Mouse (Mus musculus): ENCODE data around the gene Pgm5. TPM values are rescaled to one million over a fixed set of nuclear protein-coding genes. Genes with fewer than 3 reads are reported as not detected.

Gene Pgm5
- polyA plus RNA-seq, 1 experiment from 2014 or later: 10.9 TPM

DNA sequence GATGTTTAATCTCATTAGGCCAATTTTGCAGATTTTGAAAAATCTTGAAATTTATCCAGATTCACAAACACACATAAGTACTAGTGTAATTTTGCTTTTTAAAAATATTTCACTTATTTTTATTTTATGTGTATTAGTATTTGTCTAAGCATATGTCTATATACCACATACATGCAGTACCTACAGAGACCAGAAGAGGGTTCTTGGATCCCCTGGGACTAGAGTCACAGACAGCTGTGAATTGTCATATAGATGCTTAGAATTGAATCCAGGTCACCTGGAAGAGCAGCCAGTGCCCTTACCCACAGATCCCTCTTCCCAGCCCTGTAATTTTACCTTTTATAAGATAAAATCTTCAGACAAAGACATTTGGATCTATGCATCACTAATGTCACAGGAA, 161.7 kb downstream of the Pgm5 start:
- Histone ChIP-seq H3K9me3 (no peaks in the 10 kb centered on the region), H3K4me2 (no peak overlapping the region), H3K4me1 (0 out of 2 replicates have a peak, but pooled peaks cover 6% of the 10 kb centered on the region), H3K4me3 (replicated peaks) (no peak overlapping the region), H3K27me3 (replicated peaks) (no peaks in the 10 kb centered on the region), H3K9ac (no peak overlapping the region), H3K36me3 (no peaks in the 10 kb centered on the region), H3K27ac (no peak overlapping the region)
- no peak for ATAC-seq (ENCODE audit: insufficient read depth, low FRiP score, low read depth)

DNA sequence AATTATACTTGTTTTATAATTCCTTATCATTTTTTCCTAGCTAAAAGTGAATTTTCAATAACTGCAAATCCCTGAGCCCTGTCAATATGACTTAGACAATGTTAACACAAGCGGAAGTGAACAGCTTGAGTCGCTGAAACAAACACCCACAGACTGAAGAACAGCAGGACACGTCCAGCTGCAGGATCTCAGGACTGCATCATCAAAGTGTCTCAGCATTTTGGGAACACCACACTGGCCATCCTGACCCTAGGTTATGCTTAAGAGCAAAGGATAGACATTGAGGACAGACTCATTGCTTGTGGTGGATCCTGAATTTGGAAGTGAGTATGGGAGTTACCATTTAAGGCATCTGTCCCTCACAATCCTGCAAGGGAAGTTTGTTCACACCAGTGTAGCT, 162.5 kb downstream of the Pgm5 start:
- 47% methylated on average over 3 of the region's 3 CpGs for WGBS
- 0 out of 2 replicates have a peak, but pooled peaks cover 6% of the 10 kb centered on the region for H3K4me1 ChIP-seq
- H3K4me3 ChIP-seq (replicated peaks): no peak overlapping the region
- H3K9me3 ChIP-seq: no peaks in the 10 kb centered on the region
- no peak for ATAC-seq (ENCODE audit: insufficient read depth, low FRiP score, low read depth)
- H3K27ac ChIP-seq: no peak overlapping the region
- no peak overlapping the region for H3K9ac ChIP-seq
- no peak overlapping the region for H3K4me2 ChIP-seq
- H3K27me3 ChIP-seq (replicated peaks): no peaks in the 10 kb centered on the region
- H3K36me3 ChIP-seq: no peaks in the 10 kb centered on the region

DNA sequence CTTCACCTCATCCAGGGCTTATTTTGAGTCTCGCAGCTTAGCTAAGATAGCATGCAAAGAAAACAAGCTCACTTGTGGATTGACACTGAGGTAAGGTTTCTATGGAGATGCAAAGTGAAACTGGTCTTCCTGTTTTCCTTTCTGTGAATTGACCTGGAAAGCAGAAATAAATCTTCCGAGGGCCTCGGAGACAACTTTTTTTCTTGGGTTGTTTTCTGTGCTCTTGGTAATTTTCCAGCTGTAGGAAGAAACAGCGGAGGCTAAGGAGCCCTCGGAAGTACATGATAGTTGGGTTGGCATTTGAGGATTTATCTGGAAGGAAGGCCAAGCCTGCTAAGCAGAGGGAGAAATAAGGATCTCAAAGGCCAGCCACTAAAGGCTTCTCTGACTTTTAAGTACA, 163.0 kb downstream of the Pgm5 start:
- Histone ChIP-seq H3K36me3 (no peaks in the 10 kb centered on the region), H3K4me3 (replicated peaks) (no peak overlapping the region), H3K4me2 (no peak overlapping the region), H3K9me3 (no peaks in the 10 kb centered on the region), H3K9ac (no peak overlapping the region), H3K27me3 (replicated peaks) (no peaks in the 10 kb centered on the region), H3K27ac (no peak overlapping the region), H3K4me1 (0 out of 2 replicates have a peak, but pooled peaks cover 6% of the 10 kb centered on the region)
- no peak for ATAC-seq (ENCODE audit: insufficient read depth, low FRiP score, low read depth)
- 48% methylated on average over 5 of the region's 5 CpGs for WGBS

DNA sequence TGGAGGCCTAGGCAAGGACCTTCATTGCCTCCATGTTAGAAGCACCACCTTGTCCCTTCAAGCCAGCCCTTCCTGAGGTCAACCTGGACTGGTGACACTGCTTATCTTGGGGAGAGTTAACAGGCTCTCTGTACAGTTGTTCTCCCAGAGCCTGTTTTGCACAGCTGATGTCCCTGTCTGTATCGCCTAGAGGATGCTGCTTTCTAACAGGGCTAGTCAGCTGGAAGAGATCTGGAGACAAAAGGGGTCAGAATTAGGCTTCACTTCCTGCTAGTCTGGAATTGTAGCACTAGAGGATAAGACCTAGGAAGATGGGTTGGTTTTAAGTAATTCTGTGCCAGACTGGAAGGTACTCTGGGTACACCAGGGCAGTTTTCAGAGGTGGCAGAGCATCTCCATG, 163.7 kb downstream of the Pgm5 start:
- Histone ChIP-seq H3K27me3 (replicated peaks) (no peaks in the 10 kb centered on the region), H3K4me3 (replicated peaks) (no peak overlapping the region), H3K27ac (no peak overlapping the region), H3K9ac (no peak overlapping the region), H3K9me3 (no peaks in the 10 kb centered on the region), H3K36me3 (no peaks in the 10 kb centered on the region), H3K4me2 (no peak overlapping the region), H3K4me1 (0 out of 2 replicates have a peak, but pooled peaks cover 5% of the 10 kb centered on the region)
- WGBS: 80% methylated on average over 1 of the region's 1 CpGs
- no peak for ATAC-seq (ENCODE audit: insufficient read depth, low FRiP score, low read depth)

DNA sequence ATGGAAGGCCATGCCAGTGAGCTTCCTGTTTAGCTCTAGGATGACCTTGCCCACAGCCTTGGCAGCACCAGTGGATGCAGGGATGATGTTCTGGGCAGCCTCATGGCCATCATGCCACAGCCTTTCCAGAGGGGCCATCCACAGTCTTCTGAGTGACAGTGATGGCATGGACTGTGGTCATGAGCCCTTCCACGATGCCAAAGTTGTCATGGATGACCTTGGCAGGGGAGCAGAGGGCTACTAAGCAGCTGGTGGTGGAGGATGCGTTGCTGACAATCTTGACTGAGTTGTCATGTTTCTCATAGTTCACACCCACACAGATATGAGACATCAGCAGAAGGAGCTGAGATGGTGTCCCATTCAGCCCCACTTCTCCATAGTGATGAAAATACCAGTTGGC, 169.0 kb downstream of the Pgm5 start:
- no peak overlapping the region for H3K27ac ChIP-seq
- H3K4me3 ChIP-seq (replicated peaks): no peak overlapping the region
- no peak overlapping the region for H3K4me2 ChIP-seq
- no peaks in the 10 kb centered on the region for H3K9me3 ChIP-seq
- WGBS: 89% methylated on average over 2 of the region's 2 CpGs
- H3K27me3 ChIP-seq (replicated peaks): no peaks in the 10 kb centered on the region
- no peaks in the 10 kb centered on the region for H3K4me1 ChIP-seq
- H3K36me3 ChIP-seq: no peaks in the 10 kb centered on the region
- H3K9ac ChIP-seq: no peak overlapping the region
- no peak for ATAC-seq (ENCODE audit: insufficient read depth, low FRiP score, low read depth)

DNA sequence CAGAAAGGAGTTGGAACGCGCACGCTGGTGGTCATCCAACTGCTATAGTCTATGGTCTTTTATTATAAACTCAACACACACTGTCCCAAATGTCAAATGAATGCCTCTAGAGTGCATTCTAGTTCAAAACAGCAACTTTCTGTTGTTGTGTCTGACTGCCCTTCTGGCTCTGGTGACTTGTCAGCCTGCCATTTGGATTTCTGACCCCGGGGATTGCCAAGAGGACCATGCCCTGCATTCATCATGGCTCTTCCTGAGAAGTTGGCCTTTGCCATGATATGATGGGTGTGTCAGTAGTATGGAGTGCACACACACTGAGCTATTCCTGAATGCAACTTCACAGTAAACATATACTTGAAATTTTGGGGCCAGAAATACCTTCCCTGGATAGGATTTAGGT, 172.1 kb downstream of the Pgm5 start:
- Histone ChIP-seq H3K9ac (no peak overlapping the region), H3K4me2 (no peak overlapping the region), H3K27me3 (replicated peaks) (no peaks in the 10 kb centered on the region), H3K27ac (no peak overlapping the region), H3K4me1 (no peaks in the 10 kb centered on the region), H3K9me3 (no peaks in the 10 kb centered on the region), H3K4me3 (replicated peaks) (no peak overlapping the region), H3K36me3 (no peaks in the 10 kb centered on the region)
- WGBS: 93% methylated on average over 4 of the region's 4 CpGs
- no peak for ATAC-seq (ENCODE audit: insufficient read depth, low FRiP score, low read depth)

DNA sequence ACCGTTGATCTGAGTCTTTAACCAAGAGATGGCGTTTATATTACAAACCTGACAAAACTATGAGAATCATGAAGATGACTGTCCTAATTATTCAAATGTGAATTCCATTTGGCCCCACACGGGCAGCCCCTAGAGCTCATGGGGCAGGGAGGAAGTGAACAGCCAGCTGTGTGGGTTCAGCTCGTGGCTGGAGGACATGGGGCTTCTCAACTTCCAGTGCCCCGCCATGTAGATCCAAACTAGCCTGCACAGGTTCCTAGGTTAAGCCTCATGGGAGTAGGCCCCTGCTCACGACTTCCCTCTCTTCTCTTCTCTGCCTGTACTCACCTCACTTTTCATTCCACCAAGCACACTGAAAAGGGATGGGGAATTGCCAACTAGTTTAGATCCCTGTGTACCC, 173.3 kb downstream of the Pgm5 start:
- H3K9ac ChIP-seq: no peak overlapping the region
- no peak overlapping the region for H3K27ac ChIP-seq
- no peaks in the 10 kb centered on the region for H3K27me3 ChIP-seq (replicated peaks)
- H3K4me2 ChIP-seq: no peak overlapping the region
- ATAC-seq (ENCODE audit: insufficient read depth, low FRiP score, low read depth): no peak
- H3K4me3 ChIP-seq (replicated peaks): no peak overlapping the region
- H3K4me1 ChIP-seq: 0 out of 2 replicates have a peak, but pooled peaks cover 4% of the 10 kb centered on the region
- H3K36me3 ChIP-seq: no peaks in the 10 kb centered on the region
- H3K9me3 ChIP-seq: no peaks in the 10 kb centered on the region
- 70% methylated on average over 6 of the region's 6 CpGs for WGBS

DNA sequence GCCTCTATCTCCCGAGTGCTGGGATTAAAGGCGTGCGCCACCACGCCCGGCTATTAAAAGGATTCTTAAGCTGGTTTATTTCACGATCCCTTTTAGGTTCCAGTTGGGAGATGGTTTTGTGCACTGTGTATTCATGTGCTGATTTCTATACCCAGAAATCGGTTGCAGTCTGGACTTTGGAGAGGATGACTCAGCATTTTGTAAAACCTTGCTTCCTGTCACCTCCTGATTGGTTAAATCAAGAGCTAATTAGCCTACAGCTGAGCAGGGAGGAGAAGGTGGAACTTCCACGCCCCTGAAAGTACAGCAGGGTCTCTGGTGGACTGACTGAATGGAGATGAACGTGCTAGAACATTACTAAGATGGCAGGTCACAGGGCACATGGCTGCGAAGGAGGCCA, 175.2 kb downstream of the Pgm5 start:
- H3K9me3 ChIP-seq: no peaks in the 10 kb centered on the region
- H3K36me3 ChIP-seq: 0 out of 2 replicates have a peak, but pooled peaks cover 3% of the 10 kb centered on the region
- no peak overlapping the region for H3K4me3 ChIP-seq (replicated peaks)
- no peak overlapping the region for H3K27ac ChIP-seq
- 83% methylated on average over 10 of the region's 10 CpGs for WGBS
- no peak overlapping the region for H3K4me2 ChIP-seq
- H3K9ac ChIP-seq: no peak overlapping the region
- H3K27me3 ChIP-seq (replicated peaks): no peaks in the 10 kb centered on the region
- ATAC-seq (ENCODE audit: insufficient read depth, low FRiP score, low read depth): no peak
- H3K4me1 ChIP-seq: 0 out of 2 replicates have a peak, but pooled peaks cover 4% of the 10 kb centered on the region

DNA sequence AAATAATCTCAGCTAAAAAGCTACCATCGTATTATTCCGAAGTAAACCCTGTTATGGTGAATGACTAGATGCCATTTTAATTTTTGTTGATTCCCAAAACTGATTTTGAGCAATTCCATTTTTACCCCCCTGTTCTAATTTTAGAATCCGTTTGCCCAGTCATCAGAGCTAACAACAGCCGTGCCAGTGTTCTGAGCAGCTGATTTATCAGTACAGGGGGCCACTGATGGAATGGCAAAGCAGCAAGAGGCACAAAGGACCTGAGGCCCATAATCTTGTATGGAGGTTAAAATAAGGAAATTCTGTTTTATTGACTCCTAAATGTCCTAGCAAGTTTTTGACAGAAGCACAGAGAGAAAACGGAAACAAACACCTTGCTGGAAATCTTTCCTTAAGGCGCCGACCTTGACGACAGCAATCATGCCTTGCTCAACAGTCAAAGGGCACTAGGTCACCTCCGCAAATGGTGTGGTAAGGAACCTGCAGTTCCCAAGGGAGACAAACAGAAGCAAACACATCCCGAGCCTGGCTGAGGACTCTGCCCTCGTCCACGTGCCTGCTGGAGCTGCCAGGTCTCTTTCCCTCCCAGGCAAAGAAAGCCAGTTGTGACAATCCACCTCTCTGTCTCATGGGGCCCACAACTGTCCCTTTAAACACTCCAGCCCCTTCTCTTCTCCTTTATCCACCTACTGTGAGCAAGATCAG, 178.5 kb downstream of the Pgm5 start:
- no peak for ATAC-seq (ENCODE audit: insufficient read depth, low FRiP score, low read depth)
- Histone ChIP-seq H3K4me1 (0 out of 2 replicates have a peak, but pooled peaks cover 4% of the 10 kb centered on the region), H3K27me3 (replicated peaks) (no peaks in the 10 kb centered on the region), H3K9me3 (no peaks in the 10 kb centered on the region), H3K4me3 (replicated peaks) (no peak overlapping the region), H3K36me3 (0 out of 2 replicates have a peak, but pooled peaks cover 3% of the 10 kb centered on the region), H3K27ac (no peak overlapping the region), H3K4me2 (no peak overlapping the region), H3K9ac (no peak overlapping the region)
- 56% methylated on average over 12 of the region's 12 CpGs for whole genome bisulfite sequencing

DNA sequence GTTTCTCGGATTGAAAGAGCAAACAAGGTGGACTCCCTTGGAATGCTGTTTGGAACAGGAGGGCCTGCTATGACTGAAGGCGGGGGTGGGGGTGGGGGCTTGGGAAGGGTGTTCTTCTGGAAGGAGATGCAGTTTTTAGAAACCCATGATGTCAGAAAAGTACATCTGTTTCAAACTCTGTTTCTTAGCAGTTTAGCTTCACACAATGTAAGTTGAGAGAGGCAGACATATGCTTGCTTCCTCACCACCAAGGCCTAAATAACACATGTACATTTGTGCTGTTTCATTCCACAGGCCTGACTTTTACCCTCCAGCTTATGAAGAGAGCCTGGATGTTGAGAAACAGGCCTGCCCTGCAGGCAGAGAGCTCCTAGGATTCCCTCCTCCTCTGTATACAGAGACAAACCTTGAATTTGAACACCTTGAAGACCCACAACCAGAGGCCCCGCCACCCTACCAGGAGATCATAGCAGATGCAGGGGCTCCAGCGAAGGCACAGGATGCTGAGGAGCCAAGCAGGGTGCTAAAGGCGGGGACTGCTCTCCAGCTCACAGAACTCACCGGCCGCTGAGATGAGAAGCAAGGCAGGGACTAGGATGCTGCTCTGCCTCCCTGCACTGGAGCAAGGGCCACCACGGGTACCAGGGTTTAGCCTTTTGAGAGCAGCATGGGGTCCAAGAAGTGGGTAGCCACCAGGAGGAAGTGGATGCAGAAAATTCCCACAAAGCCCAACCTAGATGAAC, 184.2 kb downstream of the Pgm5 start:
- Histone ChIP-seq H3K4me3 (replicated peaks) (no peak overlapping the region), H3K9ac (no peak overlapping the region), H3K36me3 (0 out of 2 replicates have a peak, but pooled peaks cover 3% of the 10 kb centered on the region), H3K4me2 (no peak overlapping the region), H3K27ac (no peak overlapping the region), H3K4me1 (no peaks in the 10 kb centered on the region), H3K27me3 (replicated peaks) (no peaks in the 10 kb centered on the region), H3K9me3 (no peaks in the 10 kb centered on the region)
- ATAC-seq (ENCODE audit: insufficient read depth, low FRiP score, low read depth): no peak
- 66% methylated on average over 8 of the region's 8 CpGs for WGBS

DNA sequence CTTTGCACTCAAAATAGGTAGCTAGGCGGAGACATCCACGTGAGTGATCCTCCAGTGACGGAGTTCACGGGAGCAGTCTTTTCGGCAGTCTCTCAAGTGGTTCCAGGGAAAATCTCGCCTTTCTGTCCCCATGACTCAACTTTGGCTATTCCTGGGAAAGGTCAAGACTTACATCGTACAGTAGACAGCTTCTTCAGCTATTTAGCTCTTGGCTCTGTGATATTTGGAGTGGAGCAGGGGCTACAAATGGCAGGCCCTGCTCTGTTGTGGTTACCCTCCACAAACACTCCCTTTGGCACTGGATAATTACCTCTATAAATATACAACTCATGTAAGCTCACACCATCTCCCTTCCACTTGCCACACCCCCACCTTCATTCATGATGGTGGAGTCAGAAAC, 185.2 kb downstream of the Pgm5 start:
- H3K4me2 ChIP-seq: no peak overlapping the region
- WGBS: 83% methylated on average over 7 of the region's 7 CpGs

DNA sequence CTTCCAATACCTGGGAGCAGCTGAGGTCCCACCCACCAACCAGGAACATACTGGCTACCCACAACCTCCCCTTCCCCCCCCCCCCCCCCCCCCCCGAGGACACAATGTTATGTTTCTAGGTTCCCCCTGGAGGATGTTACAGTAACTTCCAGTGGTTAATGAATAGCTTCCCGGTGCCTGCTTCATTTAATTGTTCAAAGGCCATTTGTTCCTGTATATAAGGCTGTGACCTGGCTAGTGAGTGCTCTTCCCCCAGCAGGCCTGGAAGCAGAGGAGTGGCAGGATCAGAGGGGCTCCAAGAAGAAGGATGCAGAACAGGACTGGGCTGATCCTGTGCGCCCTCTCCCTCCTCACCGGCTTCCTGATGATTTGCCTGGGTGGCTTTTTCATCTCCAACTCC, 187.9 kb downstream of the Pgm5 start, which contains the start of gene Tmem252:
Gene Tmem252, plus strand, starts transcription at position 247 of the 400 bp plus-strand sequence.
- Histone ChIP-seq H3K4me3 (replicated peaks) (no peak within 1 kb of the TSS), H3K9me3 (no peaks in the 10 kb centered on the region), H3K27ac (no peak within 1 kb of the TSS), H3K36me3 (no peaks in the 10 kb centered on the region), H3K27me3 (replicated peaks) (no peaks in the 10 kb centered on the region), H3K9ac (no peak within 1 kb of the TSS), H3K4me1 (no peaks in the 10 kb centered on the region), H3K4me2 (no peak within 1 kb of the TSS)
- ATAC-seq (ENCODE audit: insufficient read depth, low FRiP score, low read depth): no peak
- 50% methylated on average over 4 of the region's 4 CpGs for WGBS

More for the DNA sequence above, 185.2 kb downstream of the Pgm5 start:
- no peaks in the 10 kb centered on the region for H3K4me1 ChIP-seq
- H3K9me3 ChIP-seq: no peaks in the 10 kb centered on the region
- H3K4me3 ChIP-seq (replicated peaks): no peak overlapping the region
- no peak for ATAC-seq (ENCODE audit: insufficient read depth, low FRiP score, low read depth)
- H3K27ac ChIP-seq: no peak overlapping the region
- H3K36me3 ChIP-seq: no peaks in the 10 kb centered on the region
- no peaks in the 10 kb centered on the region for H3K27me3 ChIP-seq (replicated peaks)
- H3K9ac ChIP-seq: no peak overlapping the region

All from stomach, embryonic 15.5 days (tissue).